19 mouse cellular contexts compared by ENCODE assay signal in genomic region chr3:79475980-79476379, GRCm38 (mm10).
DNase-seq lines count a peak whose midpoint lies in the region; ATAC-seq and TF ChIP-seq lines count a peak whose summit lies in the region.
"Had no signal": no experiment of that assay in that cellular context is flagged by ENCODE, and none has a peak within 500 bp of the region (broad histone marks: within the 10 kb centered on the region; RNA-seq: fewer than 3 reads in every experiment).

No protein-coding gene starts in this region.

- intact Hi-C loops in gastrocnemius, adult 2 months (cut with DNase I): loop anchor here (5.0 kb wide), 1 partner anchor 274 kb away; no protein-coding TSS in a partner anchor

- no peak overlapping the region for H3K4me2 ChIP-seq in hindbrain, postnatal 0 days (ENCODE audit: low read depth, low read length)
- no peak overlapping the region for H3K4me2 ChIP-seq in hindbrain, embryonic 11.5 days (replicated peaks; ENCODE audit: low read depth, low read length)
- H3K4me2 ChIP-seq: hindbrain, embryonic 14.5 days; limb, embryonic 15.5 days; midbrain, embryonic 11.5 days had no signal

- 43% methylated on average over 2 of the region's 2 CpGs for WGBS in hindbrain, postnatal 0 days
- 85% methylated on average over 2 of the region's 2 CpGs for WGBS in hindbrain, embryonic 11.5 days

- H3K36me3 ChIP-seq in hindbrain, postnatal 0 days (ENCODE audit: insufficient read depth, low read length): peaks cover 12% of the 10 kb centered on the region; the same call in 1 of the 2 replicates
- 0 out of 2 replicates have a peak, but pooled peaks cover 2% of the 10 kb centered on the region for H3K36me3 ChIP-seq in hindbrain, embryonic 11.5 days (ENCODE audit: control insufficient read depth, insufficient read depth, low read length)

- H3K9ac ChIP-seq in hindbrain, postnatal 0 days (replicated peaks; ENCODE audit: low read length): no peak overlapping the region
- H3K9ac ChIP-seq in hindbrain, embryonic 11.5 days (ENCODE audit: low read depth, low read length): no peak overlapping the region
- H3K9ac ChIP-seq: hindbrain, embryonic 14.5 days; limb, embryonic 15.5 days; liver, postnatal 0 days had no signal

- no peaks in the 10 kb centered on the region for H3K9me3 ChIP-seq in hindbrain, postnatal 0 days (ENCODE audit: low read length)
- no peaks in the 10 kb centered on the region for H3K9me3 ChIP-seq in hindbrain, embryonic 11.5 days (ENCODE audit: control insufficient read depth, low read length)
- H3K9me3 ChIP-seq: embryonic facial prominence, embryonic 10.5 days; limb, embryonic 15.5 days had no signal

- ATAC-seq in hindbrain, postnatal 0 days: no peak
- ATAC-seq in hindbrain, embryonic 11.5 days (ENCODE audit: low FRiP score): no peak
- ATAC-seq in activated CD4-positive, CD25-positive, alpha-beta regulatory T cell, adult 4 months: no peak
- no peak for ATAC-seq in megakaryocyte progenitor cell, adult 5-6 weeks (replicated peaks; ENCODE audit: poor library complexity)
- ATAC-seq: liver, postnatal 0 days had no signal

- H3K27ac ChIP-seq in gastrocnemius, adult 2 months: peak overlapping the region; percentile 86
- no peak overlapping the region for H3K27ac ChIP-seq in hindbrain, postnatal 0 days
- H3K27ac ChIP-seq in hindbrain, embryonic 11.5 days (ENCODE audit: low read depth, low read length): no peak overlapping the region
- H3K27ac ChIP-seq: embryonic facial prominence, embryonic 10.5 days; hindbrain, embryonic 14.5 days; limb, embryonic 15.5 days had no signal

- no peaks in the 10 kb centered on the region for H3K4me1 ChIP-seq in hindbrain, postnatal 0 days (ENCODE audit: insufficient read depth, low read length)
- H3K4me1 ChIP-seq in hindbrain, embryonic 11.5 days (replicated peaks; ENCODE audit: control insufficient read depth, insufficient read depth, low read length): no peaks in the 10 kb centered on the region
- H3K4me1 ChIP-seq: embryonic facial prominence, embryonic 10.5 days; limb, embryonic 15.5 days had no signal

- no peak for TF ChIP-seq CTCF in gastrocnemius, adult 2 months (IDR thresholded peaks at IDR 0.05)
- no peak for TF ChIP-seq CTCF in hindbrain, postnatal 0 days (IDR thresholded peaks at IDR 0.05; ENCODE audit: low read depth)

- DNase-seq in gastrocnemius, adult 2 months: peak; percentile 51
- DNase-seq in gastrocnemius, adult 8-10 months (ENCODE audit: low spot score in 2 of 2): no peak
- peak; percentile 60 for DNase-seq in hindbrain, postnatal 0 days (ENCODE audit: low spot score)
- no peak for DNase-seq in hindbrain, embryonic 11.5 days (ENCODE audit: low spot score)
- peak; percentile 61 for DNase-seq in cerebellum, adult 11-12 months
- peak; percentile 41 to 44 for DNase-seq in cerebellum, postnatal 36 days
- DNase-seq: adrenal gland, postnatal 36 days; gastrocnemius, postnatal 25 days; kidney, adult 2 months; liver, postnatal 0 days; thymus, postnatal 4 days had no signal

- no peaks in the 10 kb centered on the region for H3K27me3 ChIP-seq in hindbrain, postnatal 0 days (ENCODE audit: insufficient read depth, low read length)
- H3K27me3 ChIP-seq in hindbrain, embryonic 11.5 days (ENCODE audit: control insufficient read depth, insufficient read depth, low read length): no peaks in the 10 kb centered on the region
- H3K27me3 ChIP-seq: CH12.LX; limb, embryonic 15.5 days had no signal

- H3K4me3 ChIP-seq in gastrocnemius, adult 2 months: no peak overlapping the region
- no peak overlapping the region for H3K4me3 ChIP-seq in hindbrain, postnatal 0 days (ENCODE audit: low read length)
- no peak overlapping the region for H3K4me3 ChIP-seq in hindbrain, embryonic 11.5 days (ENCODE audit: low read depth, low read length)
- H3K4me3 ChIP-seq: embryonic facial prominence, embryonic 10.5 days; erythroblast, embryonic 14.5 days; limb, embryonic 15.5 days had no signal

Comparison
In these comparisons a context has a peak if more than half of its experiments do, and no peak if none do; other contexts are left out.
1. DNase-seq: peak in gastrocnemius, adult 2 months (single experiment), hindbrain, postnatal 0 days (single experiment), cerebellum, adult 11-12 months (single experiment) and cerebellum, postnatal 36 days (2 of 2); none in gastrocnemius, adult 8-10 months (0 of 2) and hindbrain, embryonic 11.5 days (single experiment).